Mouse (Mus musculus) ES-E14 (cell line): ENCODE results near the gene Lemd1.

Experiments used
- CHD2 ChIP-seq: IDR thresholded peaks from 2 replicates; pipeline ENCODE4 v1.6.1; 2014; ENCODE audit warnings: mild to moderate bottlenecking, low read depth, low read length, inconsistent platforms
- MAFK ChIP-seq: IDR thresholded peaks from 2 replicates; pipeline ENCODE4 v1.6.1; 2014; ENCODE audit warnings: mild to moderate bottlenecking, low read depth, low read length, inconsistent platforms; ENCODE audit not compliant: insufficient read depth
- ZNF384 ChIP-seq: IDR thresholded peaks from 2 replicates; pipeline ENCODE4 v1.6.1; 2012; ENCODE audit warnings: low read depth, low read length, inconsistent platforms

DNA sequence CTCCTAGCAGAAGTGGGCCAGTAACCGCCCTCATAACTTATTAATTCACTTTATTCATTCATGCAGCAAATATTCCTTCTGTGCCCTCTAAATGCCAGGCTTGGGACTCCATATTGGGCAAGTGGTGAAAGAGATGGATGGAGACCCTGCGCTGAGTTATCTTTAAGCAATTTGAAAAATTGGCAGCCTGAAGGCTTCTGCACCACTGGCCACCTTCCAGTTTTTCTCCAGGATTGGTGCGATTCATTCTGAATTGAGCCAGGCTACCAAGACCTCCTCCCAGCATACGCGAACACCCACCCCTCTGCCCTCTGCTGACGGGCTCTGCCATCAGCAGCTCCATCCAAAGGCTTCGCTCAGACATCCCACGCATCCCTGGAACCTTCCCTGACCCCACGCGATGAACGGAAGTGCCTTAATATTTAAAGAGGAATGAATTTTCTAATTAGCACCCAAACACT, 96.8 kb downstream of the Lemd1 start:
- TF ChIP-seq ZNF384 (no peak), CHD2 (no peak), MAFK (no peak)
